Mouse (Mus musculus) c-Kit-negative CD71-positive TER-119-positive erythroid progenitor cells, embryonic 14.5 days (primary cell): ENCODE results near the gene Rab42.

Experiments used
- DNase-seq: peaks from one replicate; pipeline ENCODE4 v3.0.0-alpha.2; 2013; ENCODE audit warnings: low read depth, low spot score

Rab42 gene

DNA sequence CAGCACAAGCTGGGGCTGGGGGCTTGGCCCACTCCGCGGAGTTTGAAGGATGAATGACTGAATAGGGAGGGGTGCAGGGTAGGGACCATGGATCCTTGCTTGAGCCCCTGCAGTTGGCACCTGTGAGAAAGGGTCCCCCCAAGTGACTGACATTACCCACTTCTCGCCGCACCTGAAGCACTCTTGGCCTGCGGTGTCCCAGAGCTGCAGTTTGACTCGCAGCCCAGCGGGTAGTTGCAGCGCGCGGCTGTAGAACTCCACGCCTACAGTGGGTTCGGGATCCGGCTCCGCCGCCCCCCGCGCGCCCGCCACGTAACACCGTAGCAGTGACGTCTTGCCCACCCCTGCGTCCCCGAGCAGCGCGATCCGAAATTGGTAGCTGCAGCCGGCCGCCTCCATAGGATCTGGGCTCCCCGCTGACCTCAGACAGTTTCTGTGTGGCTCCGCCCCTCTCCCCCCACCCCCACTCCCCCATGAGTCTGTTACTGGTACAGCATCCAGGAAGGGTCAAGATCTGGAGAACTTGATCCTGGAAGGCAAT is at the start of gene Rab42:
TSS of gene Rab42 (minus strand) at position 447 of the 541 bp plus-strand sequence.
- DNase-seq = no peak

GRCm38 (mm10) chr4:132352739-132353138 is 49.6 kb upstream of the Rab42 start:
- DNase-seq = no peak

DNA sequence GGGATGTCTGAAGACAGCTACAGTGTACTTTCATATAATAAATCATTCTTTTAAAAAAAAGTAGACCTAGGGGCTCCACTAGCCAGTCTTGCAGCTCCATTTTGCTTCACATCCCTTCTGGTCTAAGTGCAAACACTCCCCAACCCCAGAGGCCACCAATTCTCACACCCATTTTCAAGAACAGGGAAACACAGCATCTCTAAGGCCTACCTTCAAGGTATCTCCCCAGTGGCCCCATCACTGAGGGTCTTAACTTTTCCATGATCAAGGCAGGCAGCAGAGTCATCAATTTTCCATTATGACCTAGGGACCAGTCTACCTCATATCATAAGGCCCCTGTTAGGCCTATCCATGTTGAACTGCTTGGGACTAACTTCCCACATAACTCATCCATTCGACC is 48.2 kb upstream of the Rab42 start:
- no peak for DNase-seq

DNA sequence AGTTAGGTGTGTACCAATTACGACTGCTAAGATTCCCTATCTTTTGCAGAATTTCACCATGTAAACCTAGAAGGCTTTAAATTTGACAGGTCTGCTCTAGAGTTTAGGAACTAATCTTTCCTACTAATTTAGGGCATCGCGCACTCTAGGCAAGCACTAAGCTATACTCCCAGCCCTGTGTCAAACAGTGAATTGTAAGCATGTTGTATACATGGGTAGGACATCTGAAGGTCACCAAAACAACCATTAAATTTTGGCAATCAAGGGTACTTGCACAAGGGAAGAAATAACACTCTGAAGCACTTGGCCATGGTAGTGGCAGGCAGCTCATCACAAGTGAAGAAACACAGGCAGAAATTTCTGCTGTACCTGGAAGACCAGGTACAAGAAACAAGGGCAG is 47.7 kb upstream of the Rab42 start:
- no peak for DNase-seq

- DNase-seq = no peak
Observed at GRCm38 (mm10) chr4:132350123-132350740, 47.0 kb upstream of the Rab42 start.

- DNase-seq = no peak
Observed at GRCm38 (mm10) chr4:132349495-132350122, 46.4 kb upstream of the Rab42 start.

- DNase-seq = no peak
Observed at GRCm38 (mm10) chr4:132346661-132347060, 43.5 kb upstream of the Rab42 start.

- no peak for DNase-seq
Observed at GRCm38 (mm10) chr4:132346261-132346660, 43.1 kb upstream of the Rab42 start.

- DNase-seq = no peak
Observed at GRCm38 (mm10) chr4:132345843-132346212, 42.6 kb upstream of the Rab42 start.

DNA sequence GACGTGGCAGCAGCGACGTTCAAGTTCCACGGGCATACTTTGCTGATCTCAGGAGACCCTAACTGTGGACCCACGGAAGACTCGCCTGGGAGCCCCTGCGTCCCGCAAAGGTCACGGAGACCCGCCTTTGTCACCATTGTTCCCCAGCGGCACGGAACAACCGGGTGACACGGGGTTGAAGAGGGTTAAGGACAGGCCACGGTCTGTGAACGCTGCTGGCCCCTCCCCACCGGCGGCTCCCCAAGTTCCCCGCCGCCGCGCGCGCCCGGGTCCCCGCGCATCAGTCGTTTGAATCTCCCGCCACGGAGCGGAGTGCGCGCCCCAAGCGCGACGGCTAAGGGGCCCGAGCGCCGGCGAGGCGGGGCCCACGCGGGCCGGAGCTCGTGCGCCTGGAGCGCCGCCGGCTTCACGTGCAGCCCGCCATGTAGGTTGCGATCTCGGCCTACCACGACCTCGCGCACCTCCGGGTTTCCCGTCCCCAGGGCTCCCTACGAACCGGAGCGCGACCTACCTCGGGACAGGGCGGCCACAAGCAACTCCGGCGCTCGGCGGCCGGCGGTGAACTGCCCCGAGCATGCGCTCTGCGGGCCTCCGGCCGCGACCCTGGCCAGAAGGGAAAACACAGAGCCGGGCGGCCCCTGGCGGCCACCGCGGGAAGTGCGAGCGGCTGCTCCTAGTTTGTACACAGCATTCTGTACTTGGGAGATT is 42.1 kb upstream of the Rab42 start:
- DNase-seq = peak; percentile 86

DNA sequence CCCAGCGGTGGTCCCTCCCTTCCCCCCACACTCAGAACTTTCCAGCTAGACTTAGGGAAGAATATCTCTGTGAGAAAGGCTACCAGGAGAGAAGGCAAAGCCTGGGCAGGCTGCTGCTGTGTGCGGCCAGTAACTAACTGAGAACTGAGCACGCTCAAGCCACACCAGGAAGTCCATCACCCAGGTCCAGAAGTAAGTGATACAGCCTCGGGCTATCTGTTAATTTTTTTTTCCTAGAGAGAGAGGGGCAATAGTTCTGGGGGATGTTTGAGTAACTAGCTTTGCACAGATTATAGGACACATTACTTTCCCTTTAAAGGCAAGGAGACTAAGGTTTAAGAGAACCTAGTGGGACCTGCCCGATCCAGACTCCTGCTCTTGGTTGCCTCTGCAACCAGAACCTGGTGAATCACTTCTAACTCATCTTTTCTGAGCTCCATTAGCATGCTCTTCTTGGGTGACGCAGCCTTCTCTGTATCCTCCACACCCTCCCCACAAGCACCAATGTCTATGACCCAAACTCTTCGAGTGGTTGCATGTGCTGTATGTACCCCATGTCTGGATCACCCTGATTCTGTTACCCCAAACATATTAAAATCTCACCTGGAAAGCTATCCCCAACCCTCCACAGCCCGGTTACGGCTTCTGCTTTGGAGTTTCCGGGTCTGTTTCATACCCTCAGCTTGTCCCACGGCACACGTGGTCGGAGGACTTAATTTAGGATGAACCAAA is 41.4 kb upstream of the Rab42 start:
- DNase-seq = peak; percentile 48

- DNase-seq = no peak
Observed at GRCm38 (mm10) chr4:132341451-132341850, 38.3 kb upstream of the Rab42 start.

DNA sequence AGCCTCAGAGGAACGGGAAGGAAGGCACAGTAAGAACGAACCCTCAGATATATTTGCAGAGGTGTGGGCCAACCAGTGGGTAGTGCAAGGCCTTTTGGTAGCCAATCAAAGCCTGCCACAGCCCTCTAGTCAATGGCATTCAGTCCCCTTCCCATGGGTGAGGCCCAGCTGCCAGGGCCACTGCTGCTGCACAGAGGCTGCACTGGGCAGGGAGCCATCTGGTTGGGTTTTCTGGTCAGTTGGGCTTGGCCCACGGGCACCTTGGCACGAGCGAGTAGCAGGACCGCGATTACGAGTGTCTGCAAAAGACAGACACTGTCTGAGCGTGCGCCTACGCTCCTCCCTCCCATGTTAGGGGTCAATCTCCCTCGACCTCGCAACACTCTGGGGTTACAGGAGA is 35.8 kb upstream of the Rab42 start:
- DNase-seq = no peak

DNA sequence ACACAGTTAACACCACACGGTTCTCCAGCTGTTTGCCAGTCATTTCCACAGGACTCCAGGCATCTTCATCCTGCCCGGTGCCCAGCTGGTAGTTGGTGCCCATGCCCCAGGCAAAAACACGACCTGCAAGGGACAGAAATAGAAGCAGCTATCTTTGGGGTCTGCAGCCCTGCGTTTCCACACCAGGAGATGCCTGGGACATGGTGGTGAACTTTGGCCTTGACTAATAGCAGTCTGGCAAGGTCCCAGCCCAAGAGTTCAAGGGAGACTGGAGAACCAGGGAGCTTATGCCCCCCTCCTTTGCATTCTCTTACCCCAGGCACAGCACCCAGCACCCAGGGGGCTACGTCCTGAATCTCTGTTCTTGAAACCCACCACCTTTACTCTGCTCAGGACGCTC is 29.7 kb upstream of the Rab42 start:
- DNase-seq = no peak

- no peak for DNase-seq
Observed at GRCm38 (mm10) chr4:132331960-132332359, 28.8 kb upstream of the Rab42 start.

- no peak for DNase-seq
Observed at GRCm38 (mm10) chr4:132329835-132330354, 26.7 kb upstream of the Rab42 start.

DNA sequence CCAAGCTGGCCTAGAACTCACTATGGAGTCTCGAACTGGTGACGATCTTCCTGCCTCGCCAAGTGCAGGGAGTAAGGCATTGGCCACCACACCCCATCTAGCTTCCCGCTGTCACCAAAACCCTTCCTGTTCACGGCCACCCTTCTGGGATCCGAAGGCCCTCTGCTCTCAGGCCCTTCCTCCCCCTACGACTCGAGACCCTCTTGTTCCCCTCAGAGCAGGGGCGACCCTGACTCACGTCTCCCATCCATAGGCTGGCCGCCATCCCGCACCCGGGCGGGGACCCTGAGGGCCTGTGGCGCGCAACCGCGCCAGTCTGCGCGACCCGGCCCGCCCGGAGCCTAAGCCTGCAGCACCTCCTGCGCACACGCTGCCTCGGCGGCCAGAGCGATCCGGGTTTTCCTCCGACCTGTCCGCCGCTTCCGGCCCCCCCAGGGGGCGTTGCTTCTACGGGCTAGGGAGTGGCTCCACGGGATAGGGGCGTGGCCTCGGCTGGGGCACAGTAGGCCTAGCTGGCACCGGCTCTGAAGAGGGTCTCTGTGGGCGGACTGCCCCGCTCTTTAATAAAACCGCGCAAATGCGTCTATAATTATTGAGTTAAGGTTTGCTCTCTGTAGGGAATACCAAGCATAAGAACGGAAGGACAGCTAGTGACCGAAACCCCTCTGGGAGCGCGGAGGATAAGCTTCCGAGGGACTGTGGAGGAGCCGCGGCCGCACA is 26.1 kb upstream of the Rab42 start, which contains the start of gene Trnau1ap:
TSS of gene Trnau1ap (minus strand) at position 424 of the 720 bp plus-strand sequence.
- peak; percentile 77 for DNase-seq

- no peak for DNase-seq
Observed at GRCm38 (mm10) chr4:132328391-132328982, 25.3 kb upstream of the Rab42 start.

DNA sequence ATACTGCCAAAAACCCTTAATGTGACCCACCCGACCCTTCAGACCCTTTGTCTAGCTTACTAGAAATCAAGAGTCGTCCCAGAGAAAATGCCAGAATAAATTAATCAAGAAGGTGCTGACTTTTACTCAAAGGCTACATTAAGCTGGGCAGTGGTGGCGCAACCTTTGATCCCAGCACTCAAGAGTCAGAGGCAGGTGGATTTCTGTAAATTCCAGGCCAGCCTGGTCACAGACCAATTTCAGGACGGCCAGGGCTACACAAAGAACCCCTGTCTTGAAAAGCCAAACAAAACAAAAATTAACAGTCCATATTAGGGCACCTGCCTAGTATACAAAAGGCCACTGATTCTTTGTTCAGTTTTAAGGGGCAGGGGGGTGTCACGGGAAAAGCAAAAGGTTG is 23.3 kb upstream of the Rab42 start:
- DNase-seq = no peak

- DNase-seq = no peak
Observed at GRCm38 (mm10) chr4:132315711-132316110, 12.5 kb upstream of the Rab42 start.

- no peak for DNase-seq
Observed at GRCm38 (mm10) chr4:132312627-132313026, 9.4 kb upstream of the Rab42 start.
